Mouse (Mus musculus) neutrophil, adult 59 days (primary cell): ENCODE results near the gene Fem1b. TPM values are rescaled to one million over a fixed set of nuclear protein-coding genes. Genes with fewer than 3 reads are reported as not detected.

Experiments used
- total RNA-seq, 2 experiments: library from RNA; stranded (reverse); gene quantifications; 1 replicate in 1 of 2; 2 replicates in 1 of 2; pipeline ENCODE4 v1.2.4; 2023

Fem1b gene
- total RNA-seq, result 10 to 100 TPM; 10.0 to 12.0 TPM

DNA sequence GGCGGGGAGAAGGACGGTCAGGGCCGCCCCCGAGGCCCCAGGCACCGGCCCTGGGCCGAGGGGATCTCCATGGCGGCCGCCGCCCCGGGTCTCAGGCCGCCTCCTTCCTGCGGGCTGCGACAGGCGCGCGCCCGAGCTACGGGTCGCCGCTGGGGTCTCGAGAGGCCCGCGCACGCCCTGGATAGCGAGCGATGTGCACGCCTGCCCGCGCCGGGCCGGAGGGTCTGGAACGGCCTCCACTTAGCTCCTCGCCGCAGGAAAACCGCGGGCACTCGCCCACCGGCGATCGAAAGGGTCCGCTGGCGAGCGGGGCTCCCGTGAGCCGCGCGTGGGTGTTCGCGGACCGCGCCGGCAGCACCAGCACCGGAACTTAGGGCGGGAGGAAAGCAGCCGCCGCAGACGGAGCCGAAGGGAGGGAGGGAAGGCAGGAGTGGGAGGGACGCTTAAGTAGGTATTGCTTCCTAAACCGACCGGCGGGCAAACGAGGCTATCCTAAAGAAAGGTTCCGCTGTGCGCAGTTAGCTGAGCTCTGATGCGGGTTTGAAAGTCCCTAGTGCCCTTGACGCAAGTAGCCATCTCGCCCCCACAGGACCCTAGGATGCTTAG lies at the start of gene Fem1b:
Fem1b (minus strand) TSS at position 419 of the 606 bp plus-strand sequence.

DNA sequence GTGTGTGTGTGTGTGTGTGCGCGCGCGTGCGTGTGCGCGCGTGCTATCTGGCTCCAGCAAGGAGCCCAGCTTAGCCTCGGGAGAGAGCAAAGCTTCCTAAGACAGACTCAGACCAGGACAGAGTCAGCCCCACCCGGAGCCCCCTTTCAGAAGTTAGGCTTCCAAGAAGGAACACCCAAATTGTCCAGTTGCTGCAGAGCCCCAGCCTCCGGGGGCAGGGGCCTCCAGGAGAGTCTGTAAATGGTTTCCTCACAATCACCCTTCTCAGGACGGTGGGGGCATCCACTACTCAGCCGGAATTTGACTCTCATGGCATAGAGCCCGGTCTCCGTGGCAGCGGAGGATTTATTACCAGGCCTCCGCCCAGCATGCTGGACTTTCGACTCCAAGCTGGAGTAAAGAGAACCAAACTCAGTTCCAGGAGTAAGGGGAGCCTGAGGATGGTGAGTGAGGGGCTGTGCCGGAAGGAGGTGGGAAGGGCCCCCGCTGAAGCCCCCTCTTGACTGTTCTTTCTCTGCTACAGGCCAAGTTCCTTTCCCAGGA lies 46.1 kb upstream of the Fem1b start, which contains the start of gene Calml4:
Calml4 (plus strand) TSS at position 362 of the 543 bp plus-strand sequence.

DNA sequence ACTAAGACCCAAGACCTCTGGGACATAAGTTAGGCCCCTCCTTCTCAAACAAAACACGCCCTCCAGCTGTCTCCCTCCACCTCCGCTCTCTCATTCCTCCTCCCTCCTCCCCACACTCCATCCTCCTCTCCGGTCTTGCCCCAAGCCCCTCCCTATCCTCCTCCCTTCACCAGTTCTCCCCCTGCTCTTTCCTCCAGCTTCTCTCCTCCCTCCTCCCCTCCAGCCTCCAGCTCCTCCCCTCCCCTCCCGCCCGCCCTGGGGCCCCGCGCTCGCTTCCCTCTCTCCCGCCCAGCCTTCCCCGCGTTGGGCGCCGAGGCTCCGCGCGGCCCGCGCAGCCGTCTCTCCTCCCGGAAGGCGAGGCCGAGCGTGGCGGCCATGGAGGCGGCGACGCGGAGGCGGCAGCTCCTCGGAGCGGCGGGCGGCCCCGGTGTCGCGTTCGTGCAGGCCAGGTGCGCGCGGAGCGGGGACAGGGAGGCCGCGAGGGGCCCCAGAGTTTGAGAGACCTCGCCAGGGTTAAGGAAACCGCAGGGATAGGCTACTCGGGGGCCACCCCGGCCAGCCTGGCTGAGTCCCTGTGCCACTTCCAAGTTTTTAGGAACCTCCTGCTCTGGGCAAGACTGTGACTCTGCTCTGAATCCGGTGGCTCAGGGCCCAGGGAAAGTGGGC lies 26.9 kb upstream of the Fem1b start, which contains the start of gene Cln6:
Cln6 (plus strand) TSS at position 280 of the 666 bp plus-strand sequence.

Other genes starting within 250 kb of the Fem1b start
- gene Itga11, start 134.1 kb downstream of the Fem1b start, total RNA-seq, result not detected
- 10 to 100 TPM; 22.5 to 31.6 TPM for gene Cln6, start 26.9 kb upstream of the Fem1b start, total RNA-seq
- gene Calml4, start 46.1 kb upstream of the Fem1b start, total RNA-seq, result under 1 TPM in 1 of 2 experiments, not detected in 1; 0.57 TPM
- gene Pias1, start 176.0 kb upstream of the Fem1b start, total RNA-seq, result 10 to 100 TPM; 76.5 to 76.9 TPM